Mouse (Mus musculus): ENCODE data around the gene Traf6. TPM values are rescaled to one million over a fixed set of nuclear protein-coding genes. Genes with fewer than 3 reads are reported as not detected.
"Not testable (repeated sequence)": the region's sequence is repeated elsewhere in the genome, so short reads cannot be mapped to it uniquely, and the experiment has no call there.

Gene Traf6
- total RNA-seq, 4 experiments from 2014 or later, result 9.4 to 13.3 (median 10.7) TPM

- no peak for DNase-seq (ENCODE audit: low spot score in 2 of 2)
Observed at GRCm38 (mm10) chr2:101693577-101694215, 15.5 kb downstream of the Traf6 start.

- no peak for DNase-seq (ENCODE audit: low spot score in 2 of 2)
Observed at GRCm38 (mm10) chr2:101695584-101695983, 17.4 kb downstream of the Traf6 start.

- DNase-seq (ENCODE audit: low spot score in 2 of 2), result no peak
Observed at GRCm38 (mm10) chr2:101699284-101699683, 21.1 kb downstream of the Traf6 start.

- DNase-seq (ENCODE audit: low spot score in 2 of 2), result no peak
Observed at GRCm38 (mm10) chr2:101705941-101706485, 27.8 kb downstream of the Traf6 start.

GRCm38 (mm10) chr2:101711608-101712007 lies 33.4 kb downstream of the Traf6 start:
- DNase-seq (ENCODE audit: low spot score in 2 of 2), result no peak

GRCm38 (mm10) chr2:101715650-101716323 lies 37.6 kb downstream of the Traf6 start:
- no peak for DNase-seq (ENCODE audit: low spot score in 2 of 2)

- no peak for DNase-seq (ENCODE audit: low spot score in 2 of 2)
Observed at GRCm38 (mm10) chr2:101717162-101717561, 38.9 kb downstream of the Traf6 start.

GRCm38 (mm10) chr2:101721835-101722234 lies 43.6 kb downstream of the Traf6 start:
- no peak for DNase-seq (ENCODE audit: low spot score in 2 of 2)

GRCm38 (mm10) chr2:101722370-101723332 lies 44.4 kb downstream of the Traf6 start:
- DNase-seq (ENCODE audit: low spot score in 2 of 2), result peak in 1 of 2 experiments; percentile 26

- DNase-seq (ENCODE audit: low spot score in 2 of 2), result no peak
Observed at GRCm38 (mm10) chr2:101723333-101723881, 45.2 kb downstream of the Traf6 start.

GRCm38 (mm10) chr2:101727787-101728186 lies 49.6 kb downstream of the Traf6 start:
- no peak for DNase-seq (ENCODE audit: low spot score in 2 of 2)

- no peak for DNase-seq (ENCODE audit: low spot score in 2 of 2)
Observed at GRCm38 (mm10) chr2:101729472-101729871, 51.2 kb downstream of the Traf6 start.

- DNase-seq (ENCODE audit: low spot score in 2 of 2), result no peak
Observed at GRCm38 (mm10) chr2:101730972-101731371, 52.7 kb downstream of the Traf6 start.

GRCm38 (mm10) chr2:101732777-101733210 lies 54.6 kb downstream of the Traf6 start:
- no peak for DNase-seq (ENCODE audit: low spot score in 2 of 2)

GRCm38 (mm10) chr2:101733564-101733963 lies 55.3 kb downstream of the Traf6 start:
- DNase-seq (ENCODE audit: low spot score in 2 of 2), result no peak

GRCm38 (mm10) chr2:101739914-101740313 lies 61.7 kb downstream of the Traf6 start:
- no peak for DNase-seq (ENCODE audit: low spot score in 2 of 2)

- no peak for DNase-seq (ENCODE audit: low spot score in 2 of 2)
Observed at GRCm38 (mm10) chr2:101741653-101742052, 63.4 kb downstream of the Traf6 start.

GRCm38 (mm10) chr2:101742072-101742860 lies 64.0 kb downstream of the Traf6 start:
- no peak for DNase-seq (ENCODE audit: low spot score in 2 of 2)

- DNase-seq (ENCODE audit: low spot score in 2 of 2), result not testable (repeated sequence)
Observed at GRCm38 (mm10) chr2:101745656-101746055, 67.4 kb downstream of the Traf6 start.

GRCm38 (mm10) chr2:101746537-101746936 lies 68.3 kb downstream of the Traf6 start:
- no peak for DNase-seq (ENCODE audit: low spot score in 2 of 2)

All from gastrocnemius, adult 8-10 months (tissue).